Mouse (Mus musculus): ENCODE results near the gene Olfr25.

GRCm38 (mm10) chr9:38348111-38348510 is 19.3 kb downstream of the Olfr25 start, which contains the start of gene Olfr898:
- TF ChIP-seq POLR2A (IDR thresholded peaks at IDR 0.05; ENCODE audit: extremely low read depth, insufficient read depth, low read length), result no peak
- no peak for TF ChIP-seq CTCF (IDR thresholded peaks at IDR 0.05; ENCODE audit: low read depth, low read length)
